Mouse (Mus musculus): ENCODE results near the gene Gkn2. TPM values are rescaled to one million over a fixed set of nuclear protein-coding genes. Genes with fewer than 3 reads are reported as not detected.

Gkn2 gene
- total RNA-seq, 2 experiments from 2014 or later: not detected

GRCm38 (mm10) chr6:87383926-87384691 is 11.0 kb downstream of the Gkn2 start:
- peak; percentile 54 for TF ChIP-seq CTCF (IDR thresholded peaks at IDR 0.05)
- intact Hi-C loops (cut with DNase I): no loop called here
- no peak for DNase-seq
- Histone ChIP-seq H3K4me3 (peak overlapping the region; percentile 58), H3K27ac (no peak overlapping the region)

DNA sequence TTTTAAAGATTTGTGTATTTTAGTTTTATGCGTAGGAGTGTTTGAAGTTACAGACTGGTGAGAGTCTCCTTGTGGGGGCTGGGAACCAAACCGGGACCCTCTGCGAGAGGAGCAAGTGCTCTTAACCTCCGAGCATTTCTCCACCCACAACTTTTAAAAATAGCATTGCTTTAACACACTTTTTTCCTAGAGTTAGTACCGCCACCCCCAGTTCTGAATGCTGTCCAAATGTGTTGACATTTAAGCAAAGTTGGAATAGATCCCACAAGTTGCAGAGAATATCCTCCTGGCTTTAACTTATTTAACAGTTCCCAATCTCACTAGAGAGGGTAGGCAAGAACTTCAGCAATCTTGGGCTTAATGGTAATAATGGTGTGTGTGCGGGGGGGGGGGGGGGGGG is 11.6 kb downstream of the Gkn2 start:
- no peak for DNase-seq
- intact Hi-C loops (cut with DNase I): no loop called here
- TF ChIP-seq CTCF (IDR thresholded peaks at IDR 0.05): no peak
- Histone ChIP-seq H3K27ac (no peak overlapping the region), H3K4me3 (peak overlapping the region; percentile 58)

DNA sequence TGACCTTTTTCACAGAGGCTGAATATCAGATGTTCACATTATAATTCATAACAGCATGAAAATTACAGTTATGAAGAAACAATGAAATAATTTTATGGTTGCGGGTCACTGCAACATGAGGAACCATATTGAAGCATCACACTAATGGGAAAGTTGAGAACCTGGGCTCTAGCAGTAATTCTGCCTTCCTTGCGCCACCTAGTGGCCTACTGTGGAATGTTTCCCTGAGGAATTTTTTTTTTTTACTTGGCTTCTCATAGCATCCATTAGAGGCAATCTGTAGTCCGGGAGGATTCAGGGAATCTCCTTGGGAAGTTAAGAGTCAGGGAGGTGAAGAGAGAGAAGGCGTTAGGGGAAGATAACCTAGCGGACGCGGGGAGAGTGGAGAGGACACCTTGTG is 13.0 kb downstream of the Gkn2 start:
- peak; percentile 91 for TF ChIP-seq CTCF (IDR thresholded peaks at IDR 0.05)
- Histone ChIP-seq H3K4me3 (no peak overlapping the region), H3K27ac (no peak overlapping the region)
- DNase-seq: peak; percentile 53
- intact Hi-C loops (cut with DNase I): loop anchor here (2.0 kb wide), 1 partner anchor 285 kb away; no protein-coding TSS in a partner anchor

DNA sequence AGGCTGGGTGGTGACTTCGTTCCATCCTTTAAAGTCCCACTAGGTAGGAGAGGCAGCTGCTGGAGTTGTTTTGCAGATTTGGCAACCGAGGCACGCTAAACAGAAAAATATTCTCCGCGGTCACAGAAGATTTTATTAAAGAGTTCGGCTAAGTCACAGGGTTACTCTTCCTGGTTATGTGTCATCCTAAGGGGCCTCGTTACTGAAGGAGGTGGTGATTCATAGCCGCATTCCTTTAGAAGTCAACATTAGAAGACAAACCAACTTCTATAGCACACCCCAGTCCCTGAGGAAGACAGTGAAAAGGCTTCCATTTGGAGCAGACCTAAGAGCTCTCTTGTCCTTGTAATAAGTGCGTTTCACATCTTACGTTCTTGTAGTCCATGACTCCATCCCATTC is 13.5 kb downstream of the Gkn2 start:
- Histone ChIP-seq H3K4me3 (no peak overlapping the region), H3K27ac (no peak overlapping the region)
- intact Hi-C loops (cut with DNase I): loop anchor here (2.0 kb wide), 1 partner anchor 286 kb away; no protein-coding TSS in a partner anchor
- no peak for TF ChIP-seq CTCF (IDR thresholded peaks at IDR 0.05)
- DNase-seq: no peak

DNA sequence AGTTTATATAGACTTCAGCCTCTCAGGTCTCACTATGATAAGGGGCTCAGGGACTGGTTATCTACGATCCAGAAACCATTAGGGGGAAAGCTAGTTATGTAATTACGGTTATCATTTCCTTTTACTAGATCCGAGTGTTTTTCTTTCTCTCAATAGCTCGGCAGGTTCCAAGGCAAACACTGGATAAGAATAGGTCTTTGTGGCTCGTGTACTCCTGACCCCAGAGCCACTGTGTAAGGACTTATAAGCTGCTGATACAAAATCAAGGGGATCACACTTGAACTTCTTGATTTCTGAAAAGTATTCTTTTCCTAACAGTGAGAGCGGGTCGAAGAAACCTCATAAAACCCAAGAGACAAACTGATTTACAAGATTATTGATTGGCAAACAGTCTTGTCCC is 15.7 kb downstream of the Gkn2 start, which contains the start of gene Gkn3:
Gkn3 (minus strand) TSS at position 59 of the 400 bp plus-strand sequence.
- DNase-seq: no peak
- intact Hi-C loops (cut with DNase I): no loop called here
- TF ChIP-seq CTCF (IDR thresholded peaks at IDR 0.05): no peak
- Histone ChIP-seq H3K4me3 (no peak within 1 kb of the TSS), H3K27ac (no peak within 1 kb of the TSS)

GRCm38 (mm10) chr6:87389455-87389989 is 16.4 kb downstream of the Gkn2 start:
- TF ChIP-seq CTCF (IDR thresholded peaks at IDR 0.05): no peak
- intact Hi-C loops (cut with DNase I): no loop called here
- DNase-seq: no peak
- Histone ChIP-seq H3K27ac (no peak overlapping the region), H3K4me3 (no peak overlapping the region)

GRCm38 (mm10) chr6:87393466-87394205 is 20.5 kb downstream of the Gkn2 start:
- DNase-seq: no peak
- H3K4me3 ChIP-seq: no peak overlapping the region
- no peak for TF ChIP-seq CTCF (IDR thresholded peaks at IDR 0.05)
- no peak overlapping the region for H3K27ac ChIP-seq
- intact Hi-C loops (cut with DNase I): no loop called here

DNA sequence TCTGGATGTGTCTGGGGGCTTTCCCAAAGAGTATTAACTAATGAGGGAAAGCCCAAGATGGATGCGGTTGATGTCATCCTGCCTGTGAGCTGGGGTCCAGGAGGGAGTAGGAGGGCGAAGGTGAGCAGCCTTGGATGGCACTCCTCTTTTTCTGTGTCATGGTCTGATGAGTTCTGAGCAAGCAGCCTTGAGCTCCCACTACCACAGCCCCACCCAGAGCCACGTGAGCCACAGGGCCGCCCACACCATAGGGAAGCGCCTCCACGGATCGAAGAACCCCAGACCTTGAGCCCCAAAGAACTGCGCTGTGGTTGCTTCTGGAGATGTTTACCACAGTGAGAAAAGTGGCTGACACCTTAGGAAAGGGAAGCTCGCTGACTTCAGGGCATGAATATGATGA is 21.6 kb downstream of the Gkn2 start:
- no peak for DNase-seq
- TF ChIP-seq CTCF (IDR thresholded peaks at IDR 0.05): no peak
- intact Hi-C loops (cut with DNase I): loop anchor here (5.0 kb wide), 3 partner anchors 58 to 278 kb away; partner anchors contain the start of gene Aplf
- H3K27ac ChIP-seq: no peak overlapping the region
- no peak overlapping the region for H3K4me3 ChIP-seq

DNA sequence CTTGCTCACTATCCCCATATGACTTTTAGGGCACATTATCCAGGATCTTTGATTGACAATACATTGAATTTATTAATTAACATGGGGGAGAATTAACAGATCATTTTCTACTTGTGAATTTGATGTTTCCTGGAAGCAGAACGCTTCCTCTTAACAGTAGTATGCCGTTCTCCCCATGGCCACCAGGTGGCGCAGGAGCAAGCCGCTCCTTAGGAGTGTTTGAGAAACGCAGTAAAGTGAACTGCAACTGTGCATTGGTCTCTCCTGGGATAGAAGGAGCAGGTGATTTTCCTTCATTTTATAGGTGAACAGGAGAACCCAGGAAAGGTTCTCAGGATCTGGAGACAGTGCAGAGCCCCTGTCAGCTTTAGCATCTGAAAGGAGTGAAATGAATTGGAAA is 26.0 kb downstream of the Gkn2 start:
- Histone ChIP-seq H3K27ac (no peak overlapping the region), H3K4me3 (no peak overlapping the region)
- peak; percentile 80 for DNase-seq
- intact Hi-C loops (cut with DNase I): loop anchor here (5.0 kb wide), 3 partner anchors 53 to 273 kb away; partner anchors contain the start of gene Aplf
- peak; percentile 98 for TF ChIP-seq CTCF (IDR thresholded peaks at IDR 0.05)

DNA sequence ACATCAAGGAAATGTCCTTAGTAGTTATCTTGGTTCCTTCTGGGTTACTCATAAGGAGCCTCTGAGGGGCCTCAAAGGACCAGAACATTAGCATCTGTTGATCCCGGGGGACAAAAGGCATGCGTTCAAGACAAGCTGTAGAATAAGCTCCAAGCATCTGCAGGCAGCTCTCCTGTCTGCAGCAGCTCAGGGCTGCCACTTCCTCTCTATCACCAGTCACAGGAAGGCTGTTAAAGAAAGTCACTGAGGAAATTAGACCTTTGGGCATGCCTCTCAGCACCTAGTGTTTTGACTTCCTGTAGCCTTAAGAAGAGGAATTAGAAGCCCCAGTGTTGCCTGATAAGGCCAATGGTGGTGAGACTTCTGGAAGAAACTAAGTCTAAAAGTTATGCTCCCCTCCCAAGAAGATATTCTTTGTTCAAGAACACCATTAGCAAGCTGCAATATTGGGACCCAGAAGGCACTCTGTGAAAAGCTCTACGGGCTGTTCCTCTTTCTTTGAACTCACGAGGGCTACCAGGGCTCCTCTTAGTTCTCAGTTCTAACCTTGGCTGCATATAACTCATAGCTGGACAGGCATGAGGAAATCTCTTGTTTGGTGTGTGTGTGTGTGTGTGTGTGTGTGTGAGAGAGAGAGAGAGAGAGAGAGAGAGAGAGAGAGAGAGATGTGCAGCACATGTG is 26.9 kb downstream of the Gkn2 start:
- no peak overlapping the region for H3K4me3 ChIP-seq
- no peak for DNase-seq
- H3K27ac ChIP-seq: no peak overlapping the region
- no peak for TF ChIP-seq CTCF (IDR thresholded peaks at IDR 0.05)
- intact Hi-C loops (cut with DNase I): loop anchor here (5.0 kb wide), 3 partner anchors 52 to 272 kb away; partner anchors contain the start of gene Aplf

DNA sequence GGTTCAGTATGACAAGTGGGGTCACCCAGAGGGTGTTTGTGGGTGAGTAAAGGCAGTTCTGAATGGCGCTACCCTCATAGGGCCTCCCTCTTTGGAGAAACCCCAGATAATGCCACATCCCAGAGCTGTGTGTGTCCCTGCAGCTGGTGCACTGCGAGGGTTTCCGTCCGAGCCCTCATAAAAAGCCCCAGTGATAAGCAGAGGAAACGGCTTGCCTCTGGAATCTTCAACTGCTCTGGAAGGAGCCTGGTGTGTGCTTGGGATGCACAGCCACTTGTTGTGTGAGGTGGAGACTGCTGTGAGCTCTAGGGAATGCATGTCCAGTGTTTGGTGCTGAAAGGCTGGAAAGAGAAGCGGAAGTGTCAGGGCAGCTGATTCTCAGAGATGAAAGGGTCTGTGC is 28.3 kb downstream of the Gkn2 start:
- Histone ChIP-seq H3K4me3 (no peak overlapping the region), H3K27ac (no peak overlapping the region)
- DNase-seq: no peak
- no peak for TF ChIP-seq CTCF (IDR thresholded peaks at IDR 0.05)
- intact Hi-C loops (cut with DNase I): no loop called here

DNA sequence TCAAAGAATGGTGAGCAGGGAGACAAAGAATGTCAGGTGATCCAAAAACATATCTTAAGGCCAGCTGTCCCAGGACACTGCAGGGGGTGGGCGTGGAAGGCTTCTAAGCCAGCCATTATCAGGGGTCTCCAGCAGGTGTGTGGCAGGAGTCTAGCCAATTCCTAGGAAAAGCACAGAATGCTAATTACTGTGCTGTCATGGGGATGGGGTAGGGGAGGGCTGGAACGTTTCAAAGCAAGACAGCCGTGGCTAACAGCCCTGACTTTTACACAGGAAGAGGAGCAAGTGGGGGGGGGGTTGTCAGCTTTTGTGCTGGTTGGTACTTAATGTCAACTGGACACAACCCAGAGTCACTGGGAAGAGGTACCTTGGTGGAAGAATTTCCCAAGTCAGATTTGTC is 38.9 kb downstream of the Gkn2 start:
- H3K27ac ChIP-seq: no peak overlapping the region
- H3K4me3 ChIP-seq: no peak overlapping the region
- no peak for DNase-seq
- TF ChIP-seq CTCF (IDR thresholded peaks at IDR 0.05): no peak
- intact Hi-C loops (cut with DNase I): no loop called here
